ENCODE assay signal across 22 mouse cellular contexts in the genomic region with DNA sequence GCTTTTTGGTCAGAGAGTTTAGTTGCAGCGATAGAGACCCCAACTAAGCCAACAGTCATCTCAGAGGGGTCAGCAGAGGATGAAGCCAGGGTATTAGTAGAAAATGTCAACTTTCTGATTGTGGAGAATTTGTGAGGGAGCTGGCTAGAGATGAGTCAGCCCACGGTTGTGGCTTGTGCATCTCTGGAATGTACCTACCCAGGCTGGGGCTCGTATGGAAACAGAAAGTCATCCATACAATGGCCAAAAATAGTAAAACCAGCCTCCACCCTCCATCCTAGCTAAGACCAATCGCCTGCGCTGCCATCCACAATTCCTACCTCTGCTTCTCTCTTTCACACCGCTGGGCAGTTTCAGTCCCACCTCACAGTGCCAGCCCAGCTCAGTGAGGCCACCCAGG.
DNase-seq lines count a peak whose midpoint lies in the region; ATAC-seq and TF ChIP-seq lines count a peak whose summit lies in the region.
"Had no signal": no experiment of that assay in that cellular context is flagged by ENCODE, and none has a peak within 500 bp of the region (broad histone marks: within the 10 kb centered on the region; RNA-seq: fewer than 3 reads in every experiment).

No protein-coding gene starts in this region.

- H3K36me3 ChIP-seq in liver, postnatal 0 days (replicated peaks; ENCODE audit: insufficient read depth, low read length), result no peaks in the 10 kb centered on the region
- no peaks in the 10 kb centered on the region for H3K36me3 ChIP-seq in liver, embryonic 11.5 days (ENCODE audit: control insufficient read depth, insufficient read depth, low read length)
- H3K36me3 ChIP-seq in C2C12 (ENCODE audit: control insufficient read depth, insufficient read depth) (no peaks in the 10 kb centered on the region), myocyte (ENCODE audit: control insufficient read depth, insufficient read depth) (no peaks in the 10 kb centered on the region)
- H3K36me3 ChIP-seq: embryonic facial prominence, embryonic 13.5 days; heart, embryonic 10.5 days; hindbrain, embryonic 12.5 days had no signal

- H3K79me3 ChIP-seq in C2C12 (ENCODE audit: low read depth), result no peaks in the 10 kb centered on the region

- TF ChIP-seq POLR2A in myocyte (IDR thresholded peaks at IDR 0.05; ENCODE audit: insufficient read length, low read depth), result no peak

- no peak for TF ChIP-seq EP300 in liver, postnatal 0 days (IDR thresholded peaks at IDR 0.05; ENCODE audit: low read depth)

- WGBS in liver, postnatal 0 days (ENCODE audit: insufficient replicate concordance), result 66% methylated on average over 6 of the region's 6 CpGs
- WGBS in liver, embryonic 11.5 days, result 77% methylated on average over 6 of the region's 6 CpGs

- H3K4me2 ChIP-seq in liver, postnatal 0 days (ENCODE audit: low read depth, low read length), result peak overlapping the region; percentile 44
- H3K4me2 ChIP-seq in liver, embryonic 11.5 days, result no peak overlapping the region
- peak overlapping the region; percentile 45 for H3K4me2 ChIP-seq in myocyte (ENCODE audit: low read depth)
- H3K4me2 ChIP-seq: embryonic facial prominence, embryonic 13.5 days; hindbrain, embryonic 12.5 days had no signal

- H3K79me2 ChIP-seq in C2C12 (ENCODE audit: control insufficient read depth, insufficient read depth) (no peaks in the 10 kb centered on the region), myocyte (ENCODE audit: control insufficient read depth, insufficient read depth) (no peaks in the 10 kb centered on the region)

- H3K9me3 ChIP-seq in liver, postnatal 0 days (ENCODE audit: low read length), result no peaks in the 10 kb centered on the region
- H3K9me3 ChIP-seq in liver, embryonic 11.5 days (ENCODE audit: control insufficient read depth, low read length), result no peaks in the 10 kb centered on the region
- H3K9me3 ChIP-seq: embryonic facial prominence, embryonic 13.5 days; heart, embryonic 10.5 days; hindbrain, embryonic 12.5 days had no signal

- ATAC-seq in liver, postnatal 0 days, result no peak
- no peak for ATAC-seq in liver, embryonic 11.5 days (replicated peaks; ENCODE audit: low FRiP score)
- ATAC-seq: forebrain, embryonic 14.5 days; hindbrain, embryonic 16.5 days; inflammation-experienced regulatory T-cells, adult 6 months; intestine, postnatal 0 days had no signal

- peak overlapping the region; percentile 93 for H3K27ac ChIP-seq in liver, postnatal 0 days (ENCODE audit: low read depth)
- H3K27ac ChIP-seq in liver, embryonic 11.5 days (ENCODE audit: low read depth, low read length), result no peak overlapping the region
- H3K27ac ChIP-seq: embryonic facial prominence, embryonic 13.5 days; heart, embryonic 10.5 days; hindbrain, embryonic 12.5 days had no signal

- H3ac ChIP-seq in C2C12 (ENCODE audit: control insufficient read depth, insufficient read length, low read depth), result no peak overlapping the region
- no peak overlapping the region for H3ac ChIP-seq in myocyte (ENCODE audit: control insufficient read depth, insufficient read length)

- peak overlapping the region; percentile 9; the same call in 1 of the 2 replicates for H3K4me3 ChIP-seq in liver, postnatal 0 days (ENCODE audit: low read depth, low read length)
- no peak overlapping the region for H3K4me3 ChIP-seq in liver, embryonic 11.5 days (ENCODE audit: low read depth, low read length)
- H3K4me3 ChIP-seq in C2C12 (ENCODE audit: insufficient read depth, poor library complexity, severe bottlenecking) (no peak overlapping the region), myocyte (no peak overlapping the region)
- H3K4me3 ChIP-seq: embryonic facial prominence, embryonic 13.5 days; heart, embryonic 10.5 days; hindbrain, embryonic 12.5 days had no signal

- peak overlapping the region; percentile 57; the same call in 1 of the 2 replicates for H3K9ac ChIP-seq in liver, postnatal 0 days (replicated peaks)
- no peak overlapping the region for H3K9ac ChIP-seq in liver, embryonic 11.5 days (ENCODE audit: low read depth, low read length)
- H3K9ac ChIP-seq: embryonic facial prominence, embryonic 13.5 days; hindbrain, embryonic 12.5 days had no signal

- no peaks in the 10 kb centered on the region for H3K27me3 ChIP-seq in liver, postnatal 0 days (ENCODE audit: insufficient read depth, low read length)
- no peaks in the 10 kb centered on the region for H3K27me3 ChIP-seq in liver, embryonic 11.5 days (replicated peaks; ENCODE audit: control insufficient read depth, insufficient read depth, low read length)
- H3K27me3 ChIP-seq in C2C12 (ENCODE audit: control insufficient read depth, insufficient read depth, insufficient read length) (no peaks in the 10 kb centered on the region), myocyte (ENCODE audit: control insufficient read depth, insufficient read depth, insufficient read length) (no peaks in the 10 kb centered on the region)
- H3K27me3 ChIP-seq: embryonic facial prominence, embryonic 13.5 days; hindbrain, embryonic 12.5 days had no signal

- peaks cover 8% of the 10 kb centered on the region; the same call in 1 of the 2 replicates for H3K4me1 ChIP-seq in liver, postnatal 0 days (ENCODE audit: insufficient read depth)
- no peaks in the 10 kb centered on the region for H3K4me1 ChIP-seq in liver, embryonic 11.5 days (replicated peaks; ENCODE audit: control insufficient read depth, insufficient read depth, low read length)
- H3K4me1 ChIP-seq: hindbrain, embryonic 12.5 days had no signal

- no peak for TF ChIP-seq CTCF in liver, postnatal 0 days (IDR thresholded peaks at IDR 0.05; ENCODE audit: low read depth)
- no peak for TF ChIP-seq CTCF in C2C12 (IDR thresholded peaks at IDR 0.05; ENCODE audit: control insufficient read depth, insufficient read depth, insufficient read length)

- no peak for DNase-seq in liver, postnatal 0 days
- DNase-seq in liver, embryonic 11.5 days (ENCODE audit: low spot score), result no peak
- peak; percentile 64 for DNase-seq in NIH3T3 (ENCODE audit: low read depth)
- no peak for DNase-seq in kidney, adult 11 months
- DNase-seq in gastrocnemius, adult 18-20 months (ENCODE audit: low spot score), result no peak
- no peak for DNase-seq in natural killer cell, adult 2 months (ENCODE audit: low spot score in 2 of 2)
- DNase-seq: adrenal gland, adult 8-10 months; cerebellum, adult 11-12 months; cerebellum, adult 9-10 months; cerebellum, postnatal 36 days; gastrocnemius, postnatal 10 days; heart, postnatal 10 days; heart, postnatal 4 days had no signal

TF ChIP-seq in C2C12, 6 proteins besides CTCF, POLR2A, EP300 and RAD21:
- TF ChIP-seq USF1 (IDR thresholded peaks at IDR 0.05; ENCODE audit: low read depth) (no peak), FOSL1 (IDR thresholded peaks at IDR 0.05; ENCODE audit: insufficient read depth, low read length, poor library complexity, severe bottlenecking) (peak; percentile 48)

TF ChIP-seq in myocyte, 11 proteins besides CTCF, POLR2A, EP300 and RAD21:
- no peak for TF ChIP-seq POLR2AphosphoS2 (IDR thresholded peaks at IDR 0.05; ENCODE audit: insufficient read length, low read depth)
